Mouse (Mus musculus): ENCODE data around the gene Llgl1. TPM values are rescaled to one million over a fixed set of nuclear protein-coding genes. Genes with fewer than 3 reads are reported as not detected.

Llgl1 gene
- polyA plus RNA-seq, 1 experiment: 88.3 TPM

DNA sequence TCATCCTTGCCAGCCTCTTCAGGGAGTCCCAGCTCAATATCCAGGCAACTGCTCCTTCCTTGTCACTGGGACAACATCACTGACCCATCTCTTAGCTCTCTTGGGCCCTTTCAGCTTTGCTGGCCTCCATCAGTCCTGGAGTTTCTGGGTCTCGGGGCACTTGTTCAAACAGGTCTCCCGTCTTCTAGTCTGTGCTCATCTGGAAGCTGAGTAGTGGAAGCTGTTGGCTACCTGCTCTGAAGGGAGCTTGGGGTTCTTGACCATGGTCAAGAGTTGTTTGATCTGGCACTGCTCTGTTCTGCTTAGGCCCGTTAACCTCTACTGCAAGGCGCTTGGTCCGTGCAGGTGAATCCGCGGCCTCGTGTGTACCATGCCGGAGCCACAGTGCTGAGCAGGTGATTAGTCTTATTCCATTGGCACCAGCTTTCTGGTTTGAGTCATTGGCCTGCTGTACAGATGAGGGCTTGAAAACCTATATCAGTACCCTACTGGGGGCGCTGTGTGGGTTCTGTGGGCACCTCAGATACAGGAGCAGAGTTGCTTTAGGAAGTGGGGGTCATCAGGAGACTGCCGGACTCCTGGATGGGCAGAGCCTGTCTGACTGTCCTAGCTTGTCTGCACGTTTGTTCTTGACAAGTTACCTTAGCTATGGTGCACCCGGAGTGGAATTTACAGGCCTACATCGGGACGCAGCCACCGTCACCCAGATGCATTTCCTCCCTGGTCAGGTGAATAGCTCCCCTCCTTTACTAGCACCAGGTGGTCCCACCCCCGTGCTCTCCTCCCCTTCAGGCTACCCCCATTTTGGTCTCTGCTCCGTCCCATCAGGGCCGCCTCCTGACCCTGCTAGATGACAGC is 4.7 kb downstream of the Llgl1 start:
- TF ChIP-seq POLR2A (IDR thresholded peaks at IDR 0.05; ENCODE audit: borderline replicate concordance, insufficient read depth, low read length) (no peak), CTCF (IDR thresholded peaks at IDR 0.05; ENCODE audit: borderline replicate concordance, insufficient read depth, low read depth, low read length) (no peak)
- H3K4me1 ChIP-seq (ENCODE audit: control insufficient read depth, insufficient read depth, low read length): peaks cover 32% of the 10 kb centered on the region
- no peak overlapping the region for H3K4me3 ChIP-seq (replicated peaks; ENCODE audit: insufficient read depth, low read depth, low read length)
- WGBS: 87% methylated on average over 19 of the region's 19 CpGs
- peak; percentile 33 to 52 for DNase-seq
- no peak overlapping the region for H3K27ac ChIP-seq (ENCODE audit: insufficient read depth, low read length)
- H3K27me3 ChIP-seq (ENCODE audit: control insufficient read depth, insufficient read depth, low read length): no peaks in the 10 kb centered on the region

DNA sequence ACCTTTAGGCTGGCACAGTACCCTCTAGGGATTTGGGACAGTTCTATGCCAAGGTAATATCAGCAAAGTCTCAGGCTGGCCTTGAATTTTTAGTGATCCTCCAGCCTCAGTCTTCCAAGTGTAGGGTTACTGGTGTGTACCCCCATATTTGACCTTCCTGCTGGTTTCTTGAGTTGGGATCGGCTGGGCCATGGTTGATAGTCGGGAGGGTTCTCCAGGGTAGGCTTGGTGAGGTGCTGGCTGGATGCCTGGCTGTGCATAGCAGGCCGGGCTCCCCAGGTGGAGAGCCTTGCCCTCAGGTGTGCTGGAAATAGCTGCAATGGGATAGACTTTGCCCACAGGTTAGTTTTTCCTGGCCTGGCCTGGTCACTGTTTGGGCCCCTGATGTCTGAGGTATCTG is 5.7 kb downstream of the Llgl1 start:
- DNase-seq: peak in 1 of 2 experiments; percentile 6
- no peaks in the 10 kb centered on the region for H3K27me3 ChIP-seq (ENCODE audit: control insufficient read depth, insufficient read depth, low read length)
- TF ChIP-seq POLR2A (IDR thresholded peaks at IDR 0.05; ENCODE audit: borderline replicate concordance, insufficient read depth, low read length): no peak
- TF ChIP-seq CTCF (IDR thresholded peaks at IDR 0.05; ENCODE audit: borderline replicate concordance, insufficient read depth, low read depth, low read length): no peak
- peaks cover 32% of the 10 kb centered on the region for H3K4me1 ChIP-seq (ENCODE audit: control insufficient read depth, insufficient read depth, low read length)
- no peak overlapping the region for H3K27ac ChIP-seq (ENCODE audit: insufficient read depth, low read length)
- no peak overlapping the region for H3K4me3 ChIP-seq (replicated peaks; ENCODE audit: insufficient read depth, low read depth, low read length)
- WGBS: 62% methylated on average over 3 of the region's 3 CpGs

DNA sequence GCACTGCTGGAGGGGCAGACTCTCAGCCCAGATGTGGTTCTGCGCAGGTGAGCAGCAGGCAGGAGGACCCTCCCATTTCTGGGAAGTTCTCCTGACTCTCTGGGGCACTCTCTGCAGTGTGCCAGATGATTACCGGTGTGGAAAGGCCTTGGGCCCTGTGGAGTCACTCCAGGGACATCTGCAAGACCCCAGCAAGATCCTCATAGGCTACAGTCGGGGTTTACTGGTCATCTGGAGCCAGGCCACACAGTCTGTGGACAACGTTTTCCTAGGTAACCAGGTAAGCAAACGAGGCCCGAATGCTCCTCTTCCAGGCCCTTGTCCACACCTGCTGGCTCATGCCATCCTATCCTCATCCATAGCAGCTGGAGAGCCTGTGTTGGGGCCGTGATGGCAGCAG is 6.6 kb downstream of the Llgl1 start:
- no peak overlapping the region for H3K4me3 ChIP-seq (replicated peaks; ENCODE audit: insufficient read depth, low read depth, low read length)
- WGBS: 62% methylated on average over 7 of the region's 7 CpGs
- peak in 1 of 2 experiments; percentile 9 for DNase-seq
- H3K27ac ChIP-seq (ENCODE audit: insufficient read depth, low read length): no peak overlapping the region
- H3K27me3 ChIP-seq (ENCODE audit: control insufficient read depth, insufficient read depth, low read length): no peaks in the 10 kb centered on the region
- no peak for TF ChIP-seq POLR2A (IDR thresholded peaks at IDR 0.05; ENCODE audit: borderline replicate concordance, insufficient read depth, low read length)
- TF ChIP-seq CTCF (IDR thresholded peaks at IDR 0.05; ENCODE audit: borderline replicate concordance, insufficient read depth, low read depth, low read length): no peak
- peaks cover 29% of the 10 kb centered on the region for H3K4me1 ChIP-seq (ENCODE audit: control insufficient read depth, insufficient read depth, low read length)

DNA sequence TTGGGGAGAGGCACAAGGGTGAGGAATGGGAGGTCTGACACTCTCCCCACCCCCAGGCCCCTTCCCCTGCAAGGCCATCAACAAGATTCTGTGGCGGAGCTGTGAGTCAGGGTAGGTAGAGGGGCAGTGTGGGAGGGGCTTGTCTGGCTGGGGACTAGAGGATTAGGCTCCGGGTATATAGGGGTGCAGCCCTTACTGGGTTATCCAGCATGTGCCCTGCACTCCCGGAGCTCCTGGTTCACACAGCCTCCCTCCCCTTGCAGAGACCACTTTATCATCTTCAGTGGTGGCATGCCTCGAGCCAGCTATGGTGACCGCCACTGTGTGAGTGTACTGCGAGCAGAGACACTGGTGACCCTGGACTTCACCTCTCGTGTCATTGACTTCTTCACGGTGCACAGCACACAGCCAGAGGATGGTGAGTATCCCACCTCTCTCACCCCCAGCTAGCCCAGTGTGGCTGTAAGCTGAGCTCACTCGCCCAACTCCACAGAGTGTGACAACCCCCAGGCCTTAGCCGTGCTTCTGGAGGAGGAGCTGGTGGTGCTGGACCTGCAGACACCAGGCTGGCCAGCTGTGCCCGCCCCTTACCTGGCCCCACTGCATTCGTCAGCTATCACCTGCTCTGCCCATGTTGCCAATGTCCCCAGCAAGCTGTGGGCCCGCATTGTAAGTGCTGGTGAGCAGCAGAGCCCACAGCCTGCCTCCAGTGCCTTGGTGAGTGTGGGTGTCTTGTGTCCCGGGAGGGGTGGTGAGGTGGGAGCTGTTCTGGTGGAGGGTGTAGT is 7.4 kb downstream of the Llgl1 start:
- 82% methylated on average over 14 of the region's 14 CpGs for WGBS
- Histone ChIP-seq H3K27ac (ENCODE audit: insufficient read depth, low read length) (no peak overlapping the region), H3K27me3 (ENCODE audit: control insufficient read depth, insufficient read depth, low read length) (no peaks in the 10 kb centered on the region), H3K4me3 (replicated peaks; ENCODE audit: insufficient read depth, low read depth, low read length) (no peak overlapping the region), H3K4me1 (ENCODE audit: control insufficient read depth, insufficient read depth, low read length) (peaks cover 25% of the 10 kb centered on the region)
- no peak for TF ChIP-seq POLR2A (IDR thresholded peaks at IDR 0.05; ENCODE audit: borderline replicate concordance, insufficient read depth, low read length)
- no peak for TF ChIP-seq CTCF (IDR thresholded peaks at IDR 0.05; ENCODE audit: borderline replicate concordance, insufficient read depth, low read depth, low read length)
- DNase-seq: peak; percentile 3 to 15

DNA sequence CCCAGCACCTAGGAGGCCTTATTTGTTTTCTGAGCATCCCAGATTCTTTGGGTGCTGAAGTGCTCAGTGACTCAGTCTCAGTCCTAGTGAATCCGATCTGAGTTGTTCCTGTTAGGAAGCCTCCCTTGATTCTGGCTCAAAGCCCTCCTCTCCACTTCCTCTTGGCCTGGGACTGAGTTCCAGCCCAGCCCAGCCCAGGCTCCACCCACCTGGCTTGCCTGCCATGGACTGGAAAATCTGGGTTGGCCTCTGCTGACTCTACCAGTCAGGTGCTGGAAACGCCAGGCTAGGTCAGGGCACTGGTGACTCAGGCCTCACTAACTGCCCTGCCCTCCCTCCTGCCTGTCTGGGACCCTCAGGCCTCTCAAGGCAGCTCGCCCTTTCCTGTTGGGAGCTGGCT is 8.1 kb downstream of the Llgl1 start:
- peak overlapping the region; percentile 34; the same call in 1 of the 2 replicates for H3K27ac ChIP-seq (ENCODE audit: insufficient read depth, low read length)
- TF ChIP-seq POLR2A (IDR thresholded peaks at IDR 0.05; ENCODE audit: borderline replicate concordance, insufficient read depth, low read length): no peak
- no peak for TF ChIP-seq CTCF (IDR thresholded peaks at IDR 0.05; ENCODE audit: borderline replicate concordance, insufficient read depth, low read depth, low read length)
- no peak overlapping the region for H3K4me3 ChIP-seq (replicated peaks; ENCODE audit: insufficient read depth, low read depth, low read length)
- H3K27me3 ChIP-seq (ENCODE audit: control insufficient read depth, insufficient read depth, low read length): no peaks in the 10 kb centered on the region
- 28% methylated on average over 3 of the region's 3 CpGs for WGBS
- peaks cover 19% of the 10 kb centered on the region for H3K4me1 ChIP-seq (ENCODE audit: control insufficient read depth, insufficient read depth, low read length)
- DNase-seq: peak; percentile 40 to 61

DNA sequence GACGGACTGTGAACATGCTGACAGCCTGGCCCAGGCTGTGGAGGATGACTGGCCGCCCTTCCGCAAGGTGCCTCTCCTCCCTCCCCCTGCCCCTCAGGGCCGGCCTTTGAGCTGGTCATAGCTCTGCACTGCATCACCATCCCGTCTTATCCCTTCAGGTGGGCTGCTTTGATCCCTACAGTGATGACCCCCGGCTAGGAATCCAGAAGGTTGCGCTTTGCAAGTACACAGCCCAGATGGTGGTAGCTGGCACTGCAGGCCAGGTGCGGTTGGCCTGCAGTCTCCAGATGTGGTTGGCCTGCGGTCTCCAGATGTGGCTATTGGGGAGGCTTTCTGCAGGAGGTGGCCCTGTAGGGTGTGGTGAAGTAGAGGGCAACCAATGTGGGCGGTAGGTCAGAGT is 9.1 kb downstream of the Llgl1 start:
- DNase-seq: no peak
- H3K4me1 ChIP-seq (ENCODE audit: control insufficient read depth, insufficient read depth, low read length): peaks cover 9% of the 10 kb centered on the region
- 81% methylated on average over 10 of the region's 10 CpGs for WGBS
- H3K27ac ChIP-seq (ENCODE audit: insufficient read depth, low read length): no peak overlapping the region
- H3K27me3 ChIP-seq (ENCODE audit: control insufficient read depth, insufficient read depth, low read length): no peaks in the 10 kb centered on the region
- no peak overlapping the region for H3K4me3 ChIP-seq (replicated peaks; ENCODE audit: insufficient read depth, low read depth, low read length)
- no peak for TF ChIP-seq CTCF (IDR thresholded peaks at IDR 0.05; ENCODE audit: borderline replicate concordance, insufficient read depth, low read depth, low read length)
- TF ChIP-seq POLR2A (IDR thresholded peaks at IDR 0.05; ENCODE audit: borderline replicate concordance, insufficient read depth, low read length): no peak

DNA sequence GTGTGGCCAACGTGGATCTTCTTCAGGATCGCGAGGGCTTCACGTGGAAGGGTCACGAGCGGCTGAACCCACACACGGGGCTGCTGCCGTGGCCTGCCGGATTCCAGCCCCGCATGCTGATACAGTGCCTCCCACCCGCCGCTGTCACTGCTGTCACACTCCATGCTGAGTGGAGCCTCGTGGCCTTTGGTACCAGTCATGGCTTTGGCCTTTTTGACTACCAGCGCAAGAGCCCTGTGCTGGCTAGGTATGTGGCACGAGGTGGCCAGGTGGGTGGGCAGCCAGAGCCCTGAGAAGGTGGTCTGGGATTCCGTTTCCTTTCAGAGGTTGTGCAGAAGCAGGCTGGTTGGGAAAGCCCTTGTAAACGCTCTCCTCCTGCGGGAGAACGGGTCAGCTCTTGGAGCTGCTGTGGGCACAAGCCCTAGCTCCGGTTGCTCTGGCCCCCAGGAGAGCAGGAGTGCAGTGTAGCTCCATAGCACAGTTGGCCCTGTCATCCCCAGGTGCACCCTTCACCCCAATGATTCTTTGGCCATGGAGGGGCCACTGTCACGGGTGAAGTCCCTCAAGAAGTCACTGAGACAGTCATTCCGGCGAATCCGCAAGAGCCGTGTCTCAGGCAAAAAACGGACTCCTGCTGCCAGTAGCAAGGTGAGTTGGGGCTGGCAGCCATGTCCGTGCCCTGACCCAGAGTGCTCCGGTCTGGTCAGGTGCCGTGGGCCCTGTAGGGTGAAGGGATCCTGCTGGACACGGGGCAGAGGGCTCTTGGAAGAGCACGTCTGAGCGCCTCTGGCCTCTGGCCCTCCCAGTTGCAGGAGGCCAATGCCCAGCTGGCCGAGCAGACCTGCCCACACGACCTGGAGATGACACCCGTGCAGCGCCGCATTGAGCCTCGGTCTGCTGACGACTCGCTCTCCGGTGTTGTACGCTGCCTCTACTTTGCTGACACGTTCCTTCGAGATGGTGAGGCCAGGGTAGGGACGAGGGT is 10.2 kb downstream of the Llgl1 start:
- Histone ChIP-seq H3K27ac (ENCODE audit: insufficient read depth, low read length) (no peak overlapping the region), H3K4me1 (ENCODE audit: control insufficient read depth, insufficient read depth, low read length) (peaks cover 4% of the 10 kb centered on the region; the same call in 1 of the 2 replicates), H3K27me3 (ENCODE audit: control insufficient read depth, insufficient read depth, low read length) (no peaks in the 10 kb centered on the region), H3K4me3 (replicated peaks; ENCODE audit: insufficient read depth, low read depth, low read length) (no peak overlapping the region)
- TF ChIP-seq CTCF (IDR thresholded peaks at IDR 0.05; ENCODE audit: borderline replicate concordance, insufficient read depth, low read depth, low read length) (no peak), POLR2A (IDR thresholded peaks at IDR 0.05; ENCODE audit: borderline replicate concordance, insufficient read depth, low read length) (no peak)
- WGBS: 89% methylated on average over 45 of the region's 45 CpGs
- DNase-seq: peak; percentile 3 to 9

Data from cerebellum, adult 2 months (tissue).